Mouse (Mus musculus): ENCODE results near the gene Phb2.

- TF ChIP-seq CTCF (IDR thresholded peaks at IDR 0.05; ENCODE audit: insufficient read depth, low read depth, low read length): no peak
- no peak for TF ChIP-seq POLR2A (IDR thresholded peaks at IDR 0.05; ENCODE audit: insufficient read depth, low read depth, low read length)
Measured at GRCm38 (mm10) chr6:124690517-124690916, 21.6 kb upstream of the Phb2 start.

Measured in olfactory bulb, adult 2 months (tissue).